Mouse (Mus musculus) liver, embryonic 14.5 days (tissue): ENCODE measurements around the gene Oip5. TPM values are rescaled to one million over a fixed set of nuclear protein-coding genes. Genes with fewer than 3 reads are reported as not detected.

Experiments used
- ATAC-seq: fragments of 200-750 bp; cut with Nextera tagmentation; 2 replicates; pipeline ENCODE4 v1.8.0; 2017; ENCODE audit warnings: moderate number of reproducible peaks, mild to moderate bottlenecking, moderate library complexity; ENCODE audit not compliant: insufficient read depth
- DNase-seq, 3 experiments: peaks; one replicate each; pipeline ENCODE4 v3.0.0-alpha.2; 2012 to 2013; ENCODE audit warnings: low read depth in 3 of 3, low spot score in 3 of 3
- H3K27ac ChIP-seq: fragments of 300-500 bp; sonication (generic); 2 replicates; pipeline ENCODE4 v1.5.1; 2014; ENCODE audit warnings: moderate library complexity, mild to moderate bottlenecking, control low read depth, inconsistent platforms
- H3K27me3 ChIP-seq: fragments of 300-500 bp; sonication (generic); 2 replicates; pipeline ENCODE4 v1.6.1; 2014; ENCODE audit warnings: mild to moderate bottlenecking, low read length, moderate library complexity; ENCODE audit not compliant: control insufficient read depth, insufficient read depth
- H3K36me3 ChIP-seq: fragments of 300-500 bp; sonication (generic); replicated peaks from 2 replicates; pipeline ENCODE4 v1.6.1; 2014; ENCODE audit warnings: low read depth; ENCODE audit not compliant: control insufficient read depth, insufficient read depth
- H3K4me1 ChIP-seq, 2 experiments: fragments of 200-500 bp in 1 of 2; fragments of 300-500 bp in 1 of 2; sonication (generic) in 1 of 2; replicated peaks; 2 replicates each; pipeline ENCODE4 v1.6.1; 2012 to 2014; ENCODE audit warnings: antibody characterized with exemption in 1 of 2, inconsistent platforms in 1 of 2, low read length in 1 of 2; ENCODE audit not compliant: control insufficient read depth in 2 of 2, insufficient read depth in 2 of 2
- H3K4me2 ChIP-seq: fragments of 300-500 bp; sonication (generic); 2 replicates; pipeline ENCODE4 v1.6.1; 2014; ENCODE audit warnings: low read depth, mild to moderate bottlenecking, control low read depth, moderate library complexity
- H3K4me3 ChIP-seq, 2 experiments: fragments of 200-500 bp in 1 of 2; fragments of 300-500 bp in 1 of 2; sonication (generic) in 1 of 2; 2 replicates each; pipeline ENCODE4 v1.5.1; 2012 to 2014; ENCODE audit warnings: low read depth in 2 of 2, low read length in 2 of 2, mild to moderate bottlenecking in 2 of 2, control low read depth in 1 of 2, inconsistent platforms in 1 of 2, moderate library complexity in 1 of 2; ENCODE audit not compliant: insufficient read depth in 1 of 2
- H3K9ac ChIP-seq: fragments of 300-500 bp; sonication (generic); replicated peaks from 2 replicates; pipeline ENCODE4 v1.6.1; 2014; ENCODE audit warnings: mild to moderate bottlenecking, control low read depth, moderate library complexity
- H3K9me3 ChIP-seq: fragments of 300-500 bp; sonication (generic); 2 replicates; pipeline ENCODE4 v1.6.1; 2016; ENCODE audit warnings: low read length, mixed read lengths; ENCODE audit not compliant: control insufficient read depth
- CTCF ChIP-seq: IDR thresholded peaks from 2 replicates; pipeline ENCODE4 v1.5.1; 2016; ENCODE audit warnings: antibody characterized with exemption, low read depth, control low read depth
- EP300 ChIP-seq: IDR thresholded peaks from 2 replicates; pipeline ENCODE4 v1.6.1; 2016; ENCODE audit warnings: antibody characterized with exemption, low read depth
- WGBS: fragments of 180-500 bp; shearing (Covaris S2); extraction: QIAGEN DNeasy Blood & Tissue Kit; methylation state at CpG from one replicate; pipeline ENCODE4 v1.1.7; 2014; ENCODE audit not compliant: insufficient replicate concordance; 5-methylcytosine and 5-hydroxymethylcytosine counted together
- polyA plus RNA-seq, 2 experiments: library from polyadenylated mRNA; depleted of rRNA in 1 of 2; stranded (reverse) in 1 of 2; unstranded in 1 of 2; fragments of >200 nt; fragmentation: Nextera tagmentation in 1 of 2; extraction: Ambion mirVana in 1 of 2; gene quantifications; 2 replicates each; pipeline versions ENCODE4 v1.2.1 to v1.2.3; 2012 to 2014

The Oip5 gene
- polyA plus RNA-seq, 2 experiments: 23.9 to 30.1 TPM

DNA sequence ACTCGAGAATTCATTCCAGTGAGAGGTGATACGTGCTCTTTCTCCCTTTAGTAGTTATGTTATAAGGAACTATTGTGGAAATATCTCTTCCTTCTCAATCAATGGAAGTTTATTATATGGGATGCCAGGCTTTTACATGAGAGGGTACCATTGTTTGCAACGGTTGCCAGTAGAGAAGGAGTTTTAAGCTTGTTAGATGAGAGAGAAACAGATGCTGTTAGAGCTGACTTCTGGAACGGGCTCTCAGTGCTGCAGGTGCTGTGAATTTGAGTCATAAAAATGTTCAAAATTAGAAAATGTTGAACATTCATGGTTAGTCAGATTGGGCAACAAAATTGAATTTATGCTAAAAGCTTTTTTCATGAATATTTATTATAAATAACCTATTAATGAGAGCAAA is 17.2 kb downstream of the Oip5 start:
- peaks cover 45 to 48% of the 10 kb centered on the region in 2 experiments for H3K4me1 ChIP-seq
- H3K36me3 ChIP-seq: peaks cover 79% of the 10 kb centered on the region
- no peak for DNase-seq
- no peak for TF ChIP-seq EP300
- no peak for TF ChIP-seq CTCF
- H3K9me3 ChIP-seq: no peaks in the 10 kb centered on the region
- WGBS: 84% methylated on average over 4 of the region's 4 CpGs
- ATAC-seq: no peak
- peak overlapping the region; percentile 11; the same call in 1 of the 2 replicates for H3K4me2 ChIP-seq
- no peak overlapping the region for H3K4me3 ChIP-seq
- no peak overlapping the region for H3K9ac ChIP-seq
- H3K27me3 ChIP-seq: no peaks in the 10 kb centered on the region
- H3K27ac ChIP-seq: no peak overlapping the region

DNA sequence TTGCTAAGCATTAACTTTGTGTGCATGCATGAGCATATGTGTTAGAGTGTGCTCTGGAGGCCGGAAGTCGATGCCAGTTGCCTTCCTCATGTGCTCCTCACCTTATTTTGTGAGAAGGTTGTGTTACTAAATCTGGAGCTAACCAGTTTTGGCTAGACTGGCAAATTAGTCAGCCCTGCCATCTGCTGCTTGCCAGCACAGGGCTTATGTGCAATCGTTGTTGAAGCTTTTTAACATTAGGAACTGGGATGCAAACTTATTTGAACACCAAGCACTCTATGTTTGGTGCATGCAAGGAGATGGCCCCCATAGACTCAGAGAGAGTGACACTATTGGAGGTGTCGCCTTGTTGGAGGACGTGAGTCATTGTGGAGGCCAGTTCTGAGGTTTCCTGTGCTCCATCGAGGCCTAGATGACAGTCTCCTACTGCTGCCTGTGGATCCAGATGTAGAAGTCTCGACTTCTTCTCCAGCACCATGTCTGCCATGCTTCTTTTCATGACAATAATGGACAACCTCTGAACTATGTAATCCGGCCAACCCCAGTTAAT is 21.4 kb downstream of the Oip5 start:
- H3K4me2 ChIP-seq: peak overlapping the region; percentile 77
- no peak for ATAC-seq
- peak overlapping the region; percentile 20 to 92; a peak in 3 of 4 replicates for H3K4me3 ChIP-seq
- H3K27ac ChIP-seq: no peak overlapping the region
- peaks cover 22 to 28% of the 10 kb centered on the region in 2 experiments for H3K4me1 ChIP-seq
- peaks cover 54% of the 10 kb centered on the region for H3K36me3 ChIP-seq
- no peaks in the 10 kb centered on the region for H3K9me3 ChIP-seq
- H3K9ac ChIP-seq: no peak overlapping the region
- no peak for TF ChIP-seq CTCF
- no peak for TF ChIP-seq EP300
- WGBS: 59% methylated on average over 8 of the region's 8 CpGs
- peaks cover 2% of the 10 kb centered on the region; the same call in 1 of the 2 replicates for H3K27me3 ChIP-seq
- no peak for DNase-seq

DNA sequence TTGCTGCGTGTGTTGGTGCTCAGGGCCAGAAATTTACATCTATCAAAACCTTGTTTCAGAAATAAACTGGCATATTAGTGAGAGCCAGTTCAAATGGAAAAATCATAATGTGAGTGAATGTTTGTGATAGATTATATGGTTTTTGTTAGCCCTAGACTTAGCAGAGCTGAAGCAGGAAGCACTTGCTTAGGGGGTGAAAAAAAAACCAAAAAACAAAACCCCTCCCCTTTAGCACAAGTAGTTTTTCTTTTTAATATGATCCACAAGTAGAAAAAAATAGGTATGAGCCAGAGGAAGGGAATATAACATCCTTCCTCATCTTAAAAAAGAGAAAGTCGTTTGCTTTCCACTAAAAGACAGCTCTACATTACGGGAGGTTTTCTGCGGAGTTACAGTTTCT is 23.0 kb downstream of the Oip5 start:
- peak overlapping the region; percentile 91 for H3K9ac ChIP-seq
- H3K36me3 ChIP-seq: peaks cover 39% of the 10 kb centered on the region
- H3K4me2 ChIP-seq: peak overlapping the region; percentile 77
- peaks cover 16 to 18% of the 10 kb centered on the region in 2 experiments for H3K4me1 ChIP-seq
- ATAC-seq: no peak
- no peak for TF ChIP-seq EP300
- TF ChIP-seq CTCF: no peak
- no peak for DNase-seq
- no peaks in the 10 kb centered on the region for H3K9me3 ChIP-seq
- peak overlapping the region; percentile 92 for H3K4me3 ChIP-seq
- H3K27ac ChIP-seq: peak overlapping the region; percentile 91
- WGBS: 28% methylated on average over 4 of the region's 4 CpGs
- H3K27me3 ChIP-seq: peaks cover 2% of the 10 kb centered on the region; the same call in 1 of the 2 replicates

DNA sequence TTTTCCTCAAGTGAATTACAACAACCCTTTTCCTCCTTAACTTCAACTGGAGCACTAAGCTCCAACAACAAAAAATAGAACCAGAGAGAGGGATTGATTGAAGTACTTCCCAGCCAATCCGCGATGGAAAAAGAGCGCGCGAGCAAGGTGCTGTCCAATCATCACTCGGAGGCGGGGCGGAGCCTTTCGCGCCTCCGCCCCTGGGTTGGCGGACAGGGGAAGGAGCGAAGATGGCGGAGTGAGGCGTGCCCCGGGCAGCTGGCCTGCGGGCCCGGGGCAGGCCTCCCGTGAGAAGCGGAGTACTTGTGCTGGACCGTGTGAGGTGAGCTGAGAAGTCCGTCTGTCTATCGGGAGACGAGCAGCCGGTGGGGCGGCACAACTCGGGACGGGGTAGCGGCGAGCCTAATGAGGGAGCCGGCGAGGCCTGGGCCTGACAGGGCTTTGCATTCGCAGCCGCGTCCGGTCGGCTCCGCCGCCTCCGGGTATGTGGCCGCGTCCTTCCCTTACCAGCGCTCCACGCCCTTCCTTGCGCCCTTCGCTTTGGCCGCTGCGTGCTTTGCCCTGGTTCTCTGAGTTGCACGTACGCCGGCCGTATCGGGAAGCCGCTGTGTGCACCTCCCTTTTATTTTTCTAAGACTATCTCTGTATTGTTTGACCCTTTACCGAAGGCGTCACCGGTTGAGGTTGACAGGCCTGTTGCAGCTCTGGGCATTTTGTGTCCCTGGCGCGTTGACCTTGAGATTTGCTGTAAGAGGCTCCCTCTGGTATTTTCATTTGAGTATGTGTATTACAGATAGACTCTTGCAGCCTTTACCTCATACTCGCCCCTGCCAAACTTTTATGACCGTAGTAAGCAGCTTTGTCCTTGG is 23.9 kb downstream of the Oip5 start:
- Histone ChIP-seq H3K27me3 (peaks cover 2% of the 10 kb centered on the region; the same call in 1 of the 2 replicates), H3K9me3 (no peaks in the 10 kb centered on the region), H3K36me3 (peaks cover 30% of the 10 kb centered on the region), H3K27ac (peak overlapping the region; percentile 91), H3K4me2 (peak overlapping the region; percentile 77), H3K4me3 (peak overlapping the region; percentile 92), H3K4me1 (peaks cover 15 to 18% of the 10 kb centered on the region in 2 experiments), H3K9ac (peak overlapping the region; percentile 91)
- WGBS: under 1% methylated on average over 61 of the region's 61 CpGs
- DNase-seq: peak; percentile 94 to 97 (median 96)
- TF ChIP-seq CTCF (0 out of 2 replicates have a peak, but pooled peaks have one; percentile 1), EP300 (peak; percentile 58; the same call in 1 of the 2 replicates)
- ATAC-seq: peak; percentile 96

DNA sequence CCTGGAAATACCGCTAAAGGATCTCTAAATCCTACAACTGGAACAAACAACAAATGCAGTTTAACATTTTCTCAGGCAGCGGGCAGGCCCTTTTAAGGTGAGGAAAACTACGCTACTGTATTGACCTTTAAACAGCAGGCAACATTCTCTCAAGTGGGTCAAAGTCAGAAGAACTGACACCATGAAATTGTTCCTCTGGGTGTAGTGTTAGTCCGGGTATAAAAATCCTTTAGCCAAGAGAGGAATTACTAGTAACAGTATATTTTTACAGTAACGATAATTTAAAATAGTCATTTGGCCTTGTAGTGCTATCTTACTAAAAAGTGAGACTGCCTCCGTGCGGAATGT is 24.5 kb downstream of the Oip5 start:
- ATAC-seq: peak; percentile 19
- Histone ChIP-seq H3K27me3 (peaks cover 2% of the 10 kb centered on the region; the same call in 1 of the 2 replicates), H3K9me3 (no peaks in the 10 kb centered on the region), H3K4me2 (peak overlapping the region; percentile 65), H3K27ac (peak overlapping the region; percentile 85), H3K4me3 (peak overlapping the region; percentile 22 to 92; a peak in 3 of 4 replicates), H3K36me3 (peaks cover 24% of the 10 kb centered on the region), H3K9ac (peak overlapping the region; percentile 91), H3K4me1 (peaks cover 15 to 18% of the 10 kb centered on the region in 2 experiments)
- TF ChIP-seq EP300: no peak
- no peak for TF ChIP-seq CTCF
- 15% methylated on average over 7 of the region's 7 CpGs for WGBS
- DNase-seq: no peak
